Mouse (Mus musculus) cerebellum, postnatal 10 days (tissue): ENCODE data around the gene Adarb2.

Experiments
- DNase-seq, 2 experiments: peaks; one replicate each; pipeline ENCODE4 v3.0.0; 2021; ENCODE audit warnings: mixed read lengths in 2 of 2

Adarb2 gene

DNA sequence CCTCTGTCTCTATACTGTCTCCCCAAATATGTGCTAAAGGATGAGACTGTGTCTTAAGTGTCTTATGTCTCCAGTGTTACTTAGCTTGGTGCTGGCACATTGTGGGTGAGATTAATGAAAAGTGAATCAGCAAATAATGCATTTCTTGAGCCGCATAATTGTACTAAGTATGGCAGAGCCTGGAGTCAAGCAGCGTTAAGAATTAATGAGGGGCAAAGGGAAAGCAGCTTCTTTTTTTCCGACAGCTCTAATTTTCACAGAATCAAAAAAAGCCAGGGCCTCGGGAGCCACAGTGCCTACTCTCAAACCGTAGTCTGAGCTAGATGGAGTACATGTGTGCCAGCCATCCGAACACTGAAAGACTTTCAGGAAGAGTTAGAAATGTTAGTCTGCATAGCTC, 488.8 kb downstream of the Adarb2 start:
- DNase-seq: no peak

GRCm38 (mm10) chr13:8692787-8693186, 490.1 kb downstream of the Adarb2 start:
- no peak for DNase-seq

DNA sequence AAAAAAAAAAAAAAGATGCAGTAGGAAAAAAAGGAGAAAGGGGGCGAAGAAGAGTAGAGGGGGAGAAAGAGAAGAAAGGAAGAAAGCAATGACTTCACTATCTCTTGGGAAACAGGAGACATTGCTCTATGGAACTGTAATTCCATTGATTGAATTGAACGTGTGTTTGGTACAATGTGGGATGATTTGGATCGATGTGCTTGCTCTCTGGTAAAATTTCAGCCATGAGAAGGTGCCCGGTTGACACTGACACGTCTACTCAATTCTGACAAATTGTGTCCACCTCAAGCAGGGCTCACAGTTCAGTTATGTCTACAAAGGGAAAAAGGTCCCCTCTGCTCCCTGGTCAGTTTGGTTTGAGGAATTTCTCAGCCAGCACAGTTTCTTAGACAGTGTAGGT, 495.8 kb downstream of the Adarb2 start:
- DNase-seq: no peak

- DNase-seq: no peak
Measured at GRCm38 (mm10) chr13:8699831-8700230, 497.2 kb downstream of the Adarb2 start.

GRCm38 (mm10) chr13:8700981-8701380, 498.3 kb downstream of the Adarb2 start:
- no peak for DNase-seq

GRCm38 (mm10) chr13:8705296-8705695, 502.6 kb downstream of the Adarb2 start:
- DNase-seq: peak; percentile 7 to 9

GRCm38 (mm10) chr13:8713377-8713776, 510.7 kb downstream of the Adarb2 start:
- DNase-seq: no peak

- DNase-seq: peak in 1 of 2 experiments; percentile 30
Measured at GRCm38 (mm10) chr13:8729972-8730645, 527.4 kb downstream of the Adarb2 start.

DNA sequence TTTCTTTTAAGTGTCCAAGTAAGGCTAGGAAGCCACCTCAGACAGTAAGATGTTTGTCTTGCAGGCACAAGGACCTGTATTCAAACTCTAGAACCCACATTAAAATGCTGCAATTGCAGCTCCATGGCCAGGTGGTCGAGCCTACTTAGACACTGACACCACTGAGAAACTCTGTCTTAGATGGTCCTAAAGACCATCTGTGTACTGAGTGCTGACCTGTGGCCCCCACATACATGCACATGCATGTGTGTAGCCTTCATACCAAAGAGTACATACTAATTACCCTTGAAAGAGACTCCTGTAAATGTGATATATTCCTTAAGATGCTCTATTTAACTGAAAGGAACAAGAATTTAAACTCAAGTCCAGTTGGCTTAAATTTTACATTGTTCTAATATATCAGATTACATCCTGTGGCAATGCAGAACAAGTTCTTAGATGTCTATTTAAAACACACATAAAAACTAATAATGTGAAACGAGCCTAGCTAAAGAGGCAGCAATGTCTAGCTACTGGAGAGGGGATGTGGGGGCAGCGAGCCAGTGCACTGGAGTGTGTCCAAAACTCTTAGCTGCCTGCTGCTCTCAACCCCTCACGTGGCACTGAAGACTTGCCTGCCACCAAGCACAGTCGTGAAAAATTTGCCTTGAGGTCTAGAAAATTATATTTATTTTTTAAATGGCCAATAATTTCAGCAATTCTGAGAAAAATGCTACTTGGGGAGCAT, 534.6 kb downstream of the Adarb2 start:
- peak; percentile 91 to 93 for DNase-seq

DNA sequence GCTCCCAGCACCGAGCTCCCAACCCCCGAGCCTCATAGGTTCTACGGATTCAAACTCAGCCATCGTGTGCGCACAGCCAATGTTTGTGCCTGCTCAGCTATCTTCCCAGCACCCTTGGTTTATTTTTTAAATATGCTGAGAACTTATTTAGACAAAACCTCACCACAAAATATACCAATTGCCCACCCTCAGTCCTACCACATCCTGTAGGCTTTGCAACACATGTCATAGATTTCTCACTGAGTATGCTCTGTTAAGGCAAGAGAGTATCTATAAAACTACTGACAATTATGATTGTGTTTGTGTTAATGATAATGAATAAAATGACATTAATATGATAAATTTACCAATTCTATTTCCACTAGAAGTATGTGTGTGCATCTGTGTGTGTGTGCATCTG, 540.1 kb downstream of the Adarb2 start:
- DNase-seq: no peak

- peak; percentile 47 to 61 for DNase-seq
Measured at GRCm38 (mm10) chr13:8744565-8744964, 541.9 kb downstream of the Adarb2 start.

- DNase-seq: no peak
Measured at GRCm38 (mm10) chr13:8745596-8745995, 542.9 kb downstream of the Adarb2 start.

DNA sequence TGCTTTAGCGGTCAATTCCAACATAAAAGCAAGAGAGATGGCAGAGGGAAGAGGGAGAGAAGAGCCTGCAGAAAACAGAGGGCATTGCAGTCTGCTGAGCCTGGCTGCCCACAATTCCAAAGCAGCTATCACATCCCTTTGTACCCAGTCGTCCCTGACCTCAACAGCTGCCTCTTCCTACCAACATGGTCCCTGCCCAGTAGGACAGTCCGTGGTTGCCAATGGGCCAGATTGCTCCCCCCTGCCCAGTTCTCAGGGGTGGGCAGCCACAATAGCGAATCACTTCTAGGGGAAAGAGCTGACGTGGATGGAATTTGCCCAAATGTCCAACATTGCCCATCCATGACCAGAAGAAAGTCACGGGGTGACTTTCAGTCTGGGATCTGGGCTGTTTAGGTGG, 546.8 kb downstream of the Adarb2 start:
- peak; percentile 73 to 83 for DNase-seq

DNA sequence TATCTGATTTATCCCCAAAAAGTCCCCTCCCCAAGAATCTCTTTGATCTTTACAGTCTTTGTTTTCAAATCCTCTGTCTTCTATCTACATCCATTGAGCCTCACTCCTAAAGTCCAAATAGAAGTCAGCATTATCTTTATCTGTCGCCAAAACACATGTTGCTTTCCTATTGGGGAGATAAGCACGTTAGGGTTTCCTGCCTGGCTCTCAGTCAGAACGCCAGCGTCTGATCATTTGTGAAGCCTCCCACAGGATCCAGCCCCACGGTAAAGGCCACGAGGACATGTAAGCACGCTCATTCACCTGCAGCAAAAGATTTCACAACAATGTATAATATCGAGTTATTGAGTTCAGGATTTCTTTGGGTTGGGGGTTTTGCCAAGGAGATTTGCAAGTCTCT, 558.3 kb downstream of the Adarb2 start:
- no peak for DNase-seq

DNA sequence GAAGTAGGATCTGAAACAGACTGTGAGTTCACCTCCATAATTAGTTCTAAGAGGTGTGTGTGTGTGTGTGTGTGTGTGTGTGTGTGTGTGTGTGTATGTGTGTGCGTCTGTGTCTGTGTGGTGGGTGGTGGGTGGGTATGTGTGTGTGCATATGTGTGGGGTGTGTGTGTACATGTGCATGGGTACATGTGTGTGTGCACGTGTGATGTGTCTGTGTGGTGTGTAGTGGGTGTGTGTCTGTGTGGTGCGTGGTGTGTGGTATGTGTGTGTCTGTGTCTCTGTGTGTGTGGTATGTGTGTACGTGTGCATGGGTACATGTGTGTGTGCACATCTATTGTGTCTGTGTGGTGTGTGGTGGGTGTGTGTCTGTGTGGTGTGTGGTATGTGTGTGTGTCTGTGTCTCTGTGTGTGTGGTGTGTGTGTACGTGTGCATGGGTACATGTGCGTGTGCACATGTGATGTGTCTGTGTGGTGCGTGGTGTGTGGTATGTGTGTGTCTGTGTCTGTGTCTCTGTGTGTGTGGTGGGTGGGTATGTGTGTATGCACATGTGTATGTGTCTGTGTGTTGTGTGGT, 567.1 kb downstream of the Adarb2 start:
- no peak for DNase-seq

DNA sequence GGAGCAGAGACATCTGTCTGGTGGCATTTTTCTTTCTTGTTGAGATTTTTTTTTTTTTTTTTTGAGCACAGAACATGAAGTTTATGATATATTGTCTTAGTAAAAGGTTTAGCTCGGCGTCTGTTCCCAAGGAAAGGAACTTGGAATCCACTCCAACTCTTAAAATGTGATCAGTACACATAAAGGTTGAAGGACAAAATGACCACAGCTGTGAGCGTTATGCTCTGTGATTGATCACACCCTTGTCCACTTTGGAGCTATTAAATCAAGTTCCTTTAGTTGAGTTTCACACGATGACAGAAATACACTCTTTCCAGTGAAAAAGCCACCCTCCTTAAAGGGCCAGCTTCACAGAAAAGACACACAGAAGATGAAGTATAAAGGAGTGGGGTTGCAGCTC, 568.0 kb downstream of the Adarb2 start:
- DNase-seq: no peak

DNA sequence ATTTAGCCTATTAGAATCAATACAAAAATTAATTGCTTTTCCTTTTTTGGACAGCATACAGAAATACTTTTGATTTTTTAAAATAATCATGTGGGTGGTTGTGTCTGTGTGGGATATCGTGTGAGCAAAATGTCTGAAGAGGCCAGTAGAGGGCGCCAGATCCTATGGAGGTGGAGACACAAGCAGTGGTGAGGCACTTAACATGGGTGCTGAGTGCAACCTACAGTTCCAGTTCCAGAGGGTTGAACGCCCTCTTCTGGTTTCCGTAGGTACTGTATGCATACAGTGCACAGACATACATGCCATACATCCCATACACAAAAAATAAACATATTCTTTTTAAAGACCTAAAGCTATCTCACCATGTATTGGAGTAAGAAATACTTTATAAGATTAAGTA, 577.8 kb downstream of the Adarb2 start:
- DNase-seq: peak; percentile 72 to 81

DNA sequence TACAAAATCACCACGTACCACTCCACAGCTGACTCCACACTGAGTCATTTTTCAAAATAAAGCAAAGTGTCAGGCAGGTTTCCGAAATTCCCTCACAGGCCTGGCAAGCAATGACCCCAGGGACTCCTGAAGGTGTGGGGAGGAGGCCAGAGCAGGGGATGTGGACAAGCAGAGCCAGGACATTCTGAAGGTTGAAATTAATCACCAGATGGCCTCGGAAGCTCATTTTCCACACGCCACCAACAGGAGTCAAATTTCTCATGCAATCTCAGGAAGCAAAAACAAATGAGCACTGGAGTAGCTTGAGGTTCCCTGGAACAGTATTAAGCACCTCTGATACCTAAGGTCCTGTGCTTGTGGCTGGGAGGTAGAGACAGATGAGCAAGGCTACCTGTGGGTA, 580.0 kb downstream of the Adarb2 start:
- peak; percentile 63 to 69 for DNase-seq

- no peak for DNase-seq
Measured at GRCm38 (mm10) chr13:8783686-8784307, 581.1 kb downstream of the Adarb2 start.

DNA sequence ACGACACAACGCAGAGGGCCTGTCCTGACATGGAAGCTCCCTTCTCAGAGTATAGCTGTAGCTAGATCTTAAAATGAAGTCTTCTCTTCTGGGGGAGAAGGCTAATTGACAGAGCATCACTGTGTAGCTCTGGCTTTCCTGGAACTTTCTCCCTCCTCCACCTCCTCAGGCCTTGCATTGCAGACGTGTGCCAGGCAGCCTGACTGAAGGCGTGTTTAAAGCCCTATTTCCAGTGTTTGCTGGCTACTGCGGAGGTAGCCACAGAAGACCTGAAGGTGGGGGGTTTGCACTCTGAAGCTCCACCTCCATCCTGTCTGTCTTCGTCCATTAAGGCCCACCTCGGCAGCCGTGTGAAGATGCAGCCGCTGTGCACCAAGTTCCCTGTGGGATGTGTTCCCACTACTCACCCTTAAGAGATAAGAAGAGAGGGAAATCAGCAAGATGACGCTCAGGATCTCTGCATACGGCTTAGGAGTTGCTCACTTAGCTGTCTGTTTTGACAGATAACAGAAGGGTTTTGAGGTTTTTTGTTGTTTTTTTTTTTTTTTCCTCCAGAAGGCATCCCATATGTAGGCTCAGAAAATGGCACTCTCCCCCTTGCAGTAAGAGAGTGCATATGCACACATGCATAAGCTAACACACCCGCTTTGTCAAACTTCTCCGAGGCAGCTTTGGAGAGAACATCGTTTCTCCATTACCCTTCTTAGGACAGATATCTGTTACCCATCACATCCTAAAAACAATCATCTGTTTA, 581.8 kb downstream of the Adarb2 start:
- no peak for DNase-seq

DNA sequence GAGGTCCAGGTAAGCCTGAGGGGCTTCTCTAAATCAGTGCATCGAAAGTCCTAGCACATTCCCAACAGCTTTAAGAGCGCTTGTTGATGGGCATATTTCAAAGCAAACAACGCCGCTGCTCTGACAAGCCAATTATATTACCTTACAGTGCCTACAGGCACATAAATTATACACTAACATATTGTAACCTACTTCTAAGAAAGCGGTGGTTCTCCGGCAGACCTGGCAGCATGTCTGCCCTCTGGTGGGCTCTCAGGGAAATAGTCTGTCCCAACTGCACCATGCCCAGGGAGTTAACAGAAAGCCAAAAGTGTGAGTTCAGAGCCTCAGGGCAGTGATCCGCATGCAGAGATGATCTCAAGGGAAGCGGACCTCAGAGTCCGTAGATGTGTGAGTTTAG, 582.5 kb downstream of the Adarb2 start:
- peak; percentile 76 to 78 for DNase-seq

DNA sequence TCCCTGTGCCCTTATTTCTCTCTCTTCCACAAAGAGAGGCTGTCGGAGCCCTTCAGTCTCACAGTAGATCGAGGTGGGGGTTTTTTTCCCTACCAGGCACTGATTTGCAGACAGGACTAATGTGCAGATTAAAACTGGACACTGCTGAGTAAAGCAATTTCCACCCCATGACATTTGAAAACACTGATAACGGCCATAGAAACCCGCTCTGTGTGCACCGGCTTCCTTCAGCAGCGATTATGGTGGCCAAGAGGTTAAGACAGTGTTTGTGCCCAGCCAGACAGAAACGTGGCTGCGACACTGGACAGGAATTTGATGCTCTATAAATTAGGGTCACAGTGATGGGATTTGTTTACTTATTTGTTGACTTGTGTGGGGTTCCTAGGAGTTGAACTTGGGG, 590.6 kb downstream of the Adarb2 start:
- no peak for DNase-seq

GRCm38 (mm10) chr13:8800576-8800975, 597.9 kb downstream of the Adarb2 start:
- DNase-seq: no peak
